Mouse (Mus musculus): ENCODE data around the gene Icos. TPM values are rescaled to one million over a fixed set of nuclear protein-coding genes. Genes with fewer than 3 reads are reported as not detected.

Gene Icos
- polyA plus RNA-seq, 1 experiment from 2014 or later, result 0.25 TPM

- no peak for DNase-seq (ENCODE audit: low spot score)
- H3K4me3 ChIP-seq, result no peak overlapping the region
- H3K27ac ChIP-seq (replicated peaks), result no peak overlapping the region
- H3K36me3 ChIP-seq, result no peaks in the 10 kb centered on the region
- H3K4me1 ChIP-seq, result 0 out of 2 replicates have a peak, but pooled peaks cover 3% of the 10 kb centered on the region
- H3K27me3 ChIP-seq (ENCODE audit: low read depth, poor library complexity, severe bottlenecking), result no peaks in the 10 kb centered on the region
- H3K9me3 ChIP-seq (replicated peaks), result no peaks in the 10 kb centered on the region
- WGBS, result 82% methylated on average over 5 of the region's 5 CpGs
These were observed 49.0 kb downstream of the Icos start for GRCm38 (mm10) chr1:61026712-61027111.

GRCm38 (mm10) chr1:61027519-61027918 is 49.8 kb downstream of the Icos start:
- Histone ChIP-seq H3K27me3 (ENCODE audit: low read depth, poor library complexity, severe bottlenecking) (no peaks in the 10 kb centered on the region), H3K4me1 (0 out of 2 replicates have a peak, but pooled peaks cover 3% of the 10 kb centered on the region), H3K27ac (replicated peaks) (no peak overlapping the region), H3K36me3 (no peaks in the 10 kb centered on the region), H3K9me3 (replicated peaks) (no peaks in the 10 kb centered on the region), H3K4me3 (no peak overlapping the region)
- DNase-seq (ENCODE audit: low spot score), result no peak
- 95% methylated on average over 3 of the region's 3 CpGs for WGBS

GRCm38 (mm10) chr1:61029919-61030318 is 52.2 kb downstream of the Icos start:
- Histone ChIP-seq H3K9me3 (replicated peaks) (no peaks in the 10 kb centered on the region), H3K27ac (replicated peaks) (no peak overlapping the region), H3K36me3 (no peaks in the 10 kb centered on the region), H3K4me3 (no peak overlapping the region), H3K27me3 (ENCODE audit: low read depth, poor library complexity, severe bottlenecking) (no peaks in the 10 kb centered on the region), H3K4me1 (0 out of 2 replicates have a peak, but pooled peaks cover 3% of the 10 kb centered on the region)
- no peak for DNase-seq (ENCODE audit: low spot score)
- 39% methylated on average over 1 of the region's 1 CpGs for WGBS

- no peak overlapping the region for H3K4me3 ChIP-seq
- H3K4me1 ChIP-seq, result 0 out of 2 replicates have a peak, but pooled peaks cover 3% of the 10 kb centered on the region
- DNase-seq (ENCODE audit: low spot score), result no peak
- no peaks in the 10 kb centered on the region for H3K9me3 ChIP-seq (replicated peaks)
- H3K27ac ChIP-seq (replicated peaks), result no peak overlapping the region
- H3K36me3 ChIP-seq, result no peaks in the 10 kb centered on the region
- H3K27me3 ChIP-seq (ENCODE audit: low read depth, poor library complexity, severe bottlenecking), result no peaks in the 10 kb centered on the region
These were observed 52.8 kb downstream of the Icos start for GRCm38 (mm10) chr1:61030532-61030931.

- DNase-seq (ENCODE audit: low spot score), result no peak
- Histone ChIP-seq H3K27ac (replicated peaks) (no peak overlapping the region), H3K4me1 (no peaks in the 10 kb centered on the region), H3K36me3 (no peaks in the 10 kb centered on the region), H3K4me3 (no peak overlapping the region), H3K9me3 (replicated peaks) (no peaks in the 10 kb centered on the region), H3K27me3 (ENCODE audit: low read depth, poor library complexity, severe bottlenecking) (no peaks in the 10 kb centered on the region)
- WGBS, result 75% methylated on average over 1 of the region's 1 CpGs
These were observed 57.5 kb downstream of the Icos start for GRCm38 (mm10) chr1:61035270-61035669.

GRCm38 (mm10) chr1:61038223-61038622 is 60.5 kb downstream of the Icos start:
- no peak for DNase-seq (ENCODE audit: low spot score)
- Histone ChIP-seq H3K27me3 (ENCODE audit: low read depth, poor library complexity, severe bottlenecking) (no peaks in the 10 kb centered on the region), H3K36me3 (no peaks in the 10 kb centered on the region), H3K27ac (replicated peaks) (no peak overlapping the region), H3K4me1 (no peaks in the 10 kb centered on the region), H3K9me3 (replicated peaks) (no peaks in the 10 kb centered on the region), H3K4me3 (no peak overlapping the region)
- WGBS, result 78% methylated on average over 4 of the region's 4 CpGs

GRCm38 (mm10) chr1:61039310-61039709 is 61.6 kb downstream of the Icos start:
- Histone ChIP-seq H3K4me3 (no peak overlapping the region), H3K36me3 (no peaks in the 10 kb centered on the region), H3K4me1 (no peaks in the 10 kb centered on the region), H3K27me3 (ENCODE audit: low read depth, poor library complexity, severe bottlenecking) (no peaks in the 10 kb centered on the region), H3K27ac (replicated peaks) (no peak overlapping the region), H3K9me3 (replicated peaks) (no peaks in the 10 kb centered on the region)
- DNase-seq (ENCODE audit: low spot score), result no peak
- 90% methylated on average over 4 of the region's 4 CpGs for WGBS

- Histone ChIP-seq H3K9me3 (replicated peaks) (no peaks in the 10 kb centered on the region), H3K4me1 (no peaks in the 10 kb centered on the region), H3K4me3 (no peak overlapping the region), H3K27ac (replicated peaks) (no peak overlapping the region), H3K36me3 (no peaks in the 10 kb centered on the region), H3K27me3 (ENCODE audit: low read depth, poor library complexity, severe bottlenecking) (no peaks in the 10 kb centered on the region)
- 86% methylated on average over 4 of the region's 4 CpGs for WGBS
- no peak for DNase-seq (ENCODE audit: low spot score)
These were observed 62.7 kb downstream of the Icos start for GRCm38 (mm10) chr1:61040401-61040800.

GRCm38 (mm10) chr1:61042842-61043241 is 65.1 kb downstream of the Icos start:
- Histone ChIP-seq H3K4me1 (no peaks in the 10 kb centered on the region), H3K36me3 (no peaks in the 10 kb centered on the region), H3K4me3 (no peak overlapping the region), H3K27me3 (ENCODE audit: low read depth, poor library complexity, severe bottlenecking) (no peaks in the 10 kb centered on the region), H3K9me3 (replicated peaks) (no peaks in the 10 kb centered on the region), H3K27ac (replicated peaks) (no peak overlapping the region)
- DNase-seq (ENCODE audit: low spot score), result no peak
- WGBS, result 90% methylated on average over 2 of the region's 2 CpGs

GRCm38 (mm10) chr1:61046055-61046705 is 68.5 kb downstream of the Icos start:
- Histone ChIP-seq H3K4me1 (no peaks in the 10 kb centered on the region), H3K9me3 (replicated peaks) (no peaks in the 10 kb centered on the region), H3K27ac (replicated peaks) (no peak overlapping the region), H3K4me3 (no peak overlapping the region), H3K27me3 (ENCODE audit: low read depth, poor library complexity, severe bottlenecking) (no peaks in the 10 kb centered on the region), H3K36me3 (no peaks in the 10 kb centered on the region)
- DNase-seq (ENCODE audit: low spot score), result no peak
- WGBS, result 84% methylated on average over 3 of the region's 3 CpGs

GRCm38 (mm10) chr1:61047336-61047735 is 69.6 kb downstream of the Icos start:
- no peak for DNase-seq (ENCODE audit: low spot score)
- Histone ChIP-seq H3K27me3 (ENCODE audit: low read depth, poor library complexity, severe bottlenecking) (no peaks in the 10 kb centered on the region), H3K4me1 (no peaks in the 10 kb centered on the region), H3K36me3 (no peaks in the 10 kb centered on the region), H3K27ac (replicated peaks) (no peak overlapping the region), H3K4me3 (no peak overlapping the region), H3K9me3 (replicated peaks) (no peaks in the 10 kb centered on the region)
- 91% methylated on average over 3 of the region's 3 CpGs for WGBS

All from midbrain, embryonic 10.5 days (tissue).